Mouse (Mus musculus): ENCODE measurements around the gene Cfap61. TPM values are rescaled to one million over a fixed set of nuclear protein-coding genes. Genes with fewer than 3 reads are reported as not detected.

The Cfap61 gene
- polyA plus RNA-seq, 3 experiments from 2014 or later = not detected

DNA sequence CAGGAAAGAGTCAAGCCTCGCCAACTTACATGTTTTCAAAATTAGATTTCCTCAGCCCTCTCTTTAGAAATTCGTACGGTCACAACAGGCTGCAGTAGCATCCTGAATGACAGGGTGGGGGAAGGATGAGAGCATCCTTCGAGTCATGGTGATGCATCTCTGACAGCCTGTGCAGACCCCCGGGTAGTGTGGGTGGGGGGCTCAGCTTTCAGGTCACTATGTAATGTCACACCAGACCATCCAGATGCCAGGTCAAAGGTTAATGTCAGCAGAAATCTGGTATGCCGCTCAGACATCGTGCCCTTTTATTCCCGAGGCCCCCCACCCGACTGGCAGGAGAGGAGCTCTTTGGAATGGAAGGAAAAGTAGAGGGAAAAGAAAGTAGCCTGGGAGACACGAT, 15.7 kb downstream of the Cfap61 start:
- no peak for ATAC-seq

DNA sequence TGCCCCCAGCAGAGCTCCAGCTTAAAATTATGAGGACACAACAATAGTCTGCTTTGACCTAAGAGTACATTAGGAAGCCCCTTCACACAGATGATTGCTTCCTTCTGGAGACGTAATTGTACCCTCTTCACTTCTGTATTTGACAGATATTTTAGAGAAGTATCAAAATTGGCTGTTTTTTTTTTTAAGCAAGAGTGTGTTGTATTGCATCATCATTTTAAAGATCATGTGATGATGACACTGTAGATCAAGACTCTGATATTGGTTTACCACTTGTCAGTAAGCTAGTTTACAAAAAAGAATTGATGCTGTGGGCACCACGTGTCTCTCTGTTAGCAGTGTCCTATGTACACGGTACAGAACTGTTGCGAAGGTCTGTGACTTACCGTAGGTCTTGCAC, 18.1 kb downstream of the Cfap61 start:
- no peak for ATAC-seq

DNA sequence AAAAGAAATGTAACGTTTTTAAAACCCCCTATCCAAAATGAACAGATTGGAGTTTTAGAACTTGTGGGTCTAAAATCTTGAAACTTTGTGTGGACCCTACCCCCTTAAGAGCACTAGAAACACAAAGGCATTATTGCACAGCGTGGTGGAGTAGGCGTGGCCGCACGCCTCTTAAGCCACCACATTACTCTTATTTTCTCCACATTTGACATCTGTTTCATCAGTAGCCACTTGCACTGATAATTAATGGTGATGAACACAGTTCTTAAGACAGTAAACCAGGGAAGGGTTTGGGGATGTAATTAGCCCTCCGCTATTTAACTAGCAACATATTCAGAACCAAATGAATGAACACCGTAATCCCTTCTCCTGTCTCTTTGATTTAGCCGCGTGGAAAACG, 21.3 kb downstream of the Cfap61 start:
- no peak for ATAC-seq

DNA sequence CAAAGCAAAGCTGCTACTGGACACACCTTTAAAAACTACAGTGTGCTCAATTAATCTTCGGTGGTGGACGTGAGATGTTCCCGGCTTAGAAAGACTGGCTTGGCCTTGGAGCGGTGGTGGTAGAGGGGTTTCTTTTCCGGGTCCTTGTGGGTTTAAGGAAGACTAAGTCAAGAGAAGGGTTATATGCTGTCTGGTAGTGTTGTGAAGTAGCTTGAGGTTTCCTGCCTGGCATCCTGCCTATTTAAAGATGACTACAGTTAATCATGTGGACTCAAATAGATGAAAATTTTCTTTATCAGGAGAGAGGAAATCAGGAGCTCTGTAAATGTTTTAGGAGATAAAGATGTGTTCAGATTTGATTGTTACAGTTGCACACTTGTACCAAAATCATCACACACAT, 21.7 kb downstream of the Cfap61 start:
- no peak for ATAC-seq

DNA sequence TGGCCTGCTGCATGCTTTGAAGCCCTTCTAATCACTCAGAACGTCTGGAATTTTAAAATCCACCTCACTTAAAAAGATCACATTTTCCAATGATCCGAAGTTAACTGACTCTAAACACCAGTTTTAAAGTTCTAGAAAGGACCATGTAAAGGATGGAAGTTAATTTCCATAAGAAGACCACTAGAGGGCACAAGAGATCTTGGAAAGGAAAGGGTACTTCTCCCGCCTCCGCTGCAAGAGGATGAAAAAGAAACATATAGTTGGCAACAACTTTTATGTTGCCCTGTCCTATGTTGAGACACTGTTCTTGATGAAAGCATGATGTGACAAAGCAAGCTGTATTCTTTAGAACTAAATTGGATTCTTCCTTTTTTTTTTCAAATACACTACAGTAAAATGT, 22.9 kb downstream of the Cfap61 start:
- ATAC-seq = peak; percentile 78

DNA sequence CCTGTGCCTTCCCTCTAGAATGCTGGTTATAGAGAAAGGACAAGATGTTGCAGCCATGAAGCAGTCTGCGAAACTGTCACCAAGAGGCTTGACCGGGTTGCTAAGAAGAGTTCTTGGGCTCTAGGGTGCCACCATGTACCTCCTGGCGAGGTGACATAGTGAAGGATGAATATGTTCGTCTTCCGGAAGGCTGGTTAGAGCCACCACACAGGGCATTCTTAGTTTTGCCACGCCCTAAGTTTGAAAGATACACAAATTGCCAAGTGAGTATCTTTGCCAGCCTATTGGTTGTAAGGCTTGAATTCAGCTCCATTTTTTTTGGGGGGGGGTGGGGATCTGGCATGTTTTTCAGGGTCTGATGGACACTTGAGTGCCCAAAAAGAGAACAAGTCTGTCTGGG, 23.5 kb downstream of the Cfap61 start:
- no peak for ATAC-seq

DNA sequence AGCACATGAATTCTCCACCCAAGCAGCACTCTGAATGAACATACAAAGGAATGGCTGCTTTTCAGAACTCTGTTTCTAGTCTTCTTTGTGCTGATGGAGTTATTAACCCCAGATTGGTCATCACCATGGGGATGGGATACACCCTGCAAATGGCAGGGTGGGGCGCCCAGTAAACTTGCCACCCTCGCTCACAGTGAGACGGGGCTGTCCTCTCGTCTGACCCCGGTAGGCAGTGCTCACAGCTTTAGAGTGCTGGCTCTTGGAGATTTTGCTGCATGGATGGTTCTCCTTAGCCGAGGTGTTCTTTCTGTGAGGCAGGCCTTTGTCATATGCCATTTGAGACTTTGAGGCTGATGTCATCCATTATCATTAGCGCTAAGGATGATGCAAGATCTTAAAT, 24.0 kb downstream of the Cfap61 start:
- no peak for ATAC-seq

DNA sequence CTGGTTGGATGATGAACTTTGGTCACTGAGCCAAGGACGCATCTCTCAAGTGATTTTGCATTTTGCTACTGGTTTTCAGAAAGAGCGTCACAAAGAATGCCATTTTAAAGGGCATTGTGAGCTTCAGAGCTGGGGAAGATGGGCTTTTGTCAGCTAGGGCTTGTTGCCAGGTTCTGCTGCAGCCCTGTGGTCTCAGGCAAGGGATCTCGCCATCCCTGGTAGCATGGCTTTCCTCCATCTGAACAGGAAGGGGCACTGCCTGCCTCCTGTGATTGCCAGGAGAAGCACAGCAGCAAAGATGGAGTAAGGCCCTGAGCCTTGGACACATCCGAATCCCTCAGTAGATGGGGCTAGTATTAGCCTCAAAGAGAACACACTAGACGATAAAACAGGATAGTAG, 27.3 kb downstream of the Cfap61 start:
- no peak for ATAC-seq

DNA sequence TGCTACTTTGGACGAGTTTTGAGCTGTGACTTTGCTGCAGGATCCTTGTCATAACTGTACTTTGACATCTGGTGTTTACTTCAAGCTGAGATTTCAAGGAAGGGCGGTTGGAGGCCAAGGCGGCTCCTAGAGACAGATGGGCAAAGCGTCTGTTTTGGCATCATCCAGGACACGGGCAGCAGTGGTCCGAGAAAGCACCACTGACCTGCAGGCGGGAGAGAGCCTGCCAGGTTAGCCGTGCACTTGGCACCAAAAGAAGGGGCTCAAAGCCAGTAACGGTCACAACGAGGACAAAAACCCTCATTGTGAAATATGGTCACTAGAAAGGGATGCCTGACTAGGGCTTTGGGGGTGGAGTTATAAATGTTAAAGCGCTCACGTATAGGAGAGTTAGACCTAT, 36.2 kb downstream of the Cfap61 start:
- ATAC-seq = no peak

DNA sequence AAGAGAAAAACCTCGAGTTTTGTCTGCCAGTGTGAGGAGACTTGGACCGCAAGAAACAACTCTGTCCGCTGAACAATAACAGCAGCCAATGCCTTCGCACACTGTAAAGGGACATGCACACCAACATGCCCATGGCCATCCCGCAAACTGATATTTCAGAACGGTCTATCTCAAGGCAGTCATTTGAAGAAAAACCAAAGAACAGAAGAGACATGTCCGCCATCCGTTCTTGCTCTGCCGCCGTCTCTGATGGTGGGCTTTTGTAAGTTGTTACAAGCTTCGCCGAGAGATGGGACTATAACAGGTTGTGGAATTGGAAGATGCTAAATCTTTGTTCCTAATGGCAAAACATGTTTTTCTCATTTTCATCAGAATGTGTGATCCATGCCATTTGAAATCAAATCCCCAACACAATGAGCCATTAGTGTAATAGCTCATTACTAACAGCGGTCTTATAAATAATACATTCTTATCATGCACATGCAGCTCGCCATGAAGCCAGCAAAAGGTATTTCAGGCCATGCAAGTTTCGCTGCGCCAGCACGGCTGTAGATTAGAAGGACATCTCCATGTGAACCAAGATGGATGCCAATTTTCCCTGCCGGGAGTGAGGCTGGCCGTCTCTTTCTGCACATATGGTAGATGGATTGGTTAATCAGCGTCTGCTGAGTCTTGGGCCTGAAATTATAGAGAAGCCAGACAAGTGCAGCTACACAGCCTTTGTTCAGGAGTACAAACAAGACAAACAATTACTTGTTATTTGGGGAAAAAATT, 36.8 kb downstream of the Cfap61 start:
- no peak for ATAC-seq

DNA sequence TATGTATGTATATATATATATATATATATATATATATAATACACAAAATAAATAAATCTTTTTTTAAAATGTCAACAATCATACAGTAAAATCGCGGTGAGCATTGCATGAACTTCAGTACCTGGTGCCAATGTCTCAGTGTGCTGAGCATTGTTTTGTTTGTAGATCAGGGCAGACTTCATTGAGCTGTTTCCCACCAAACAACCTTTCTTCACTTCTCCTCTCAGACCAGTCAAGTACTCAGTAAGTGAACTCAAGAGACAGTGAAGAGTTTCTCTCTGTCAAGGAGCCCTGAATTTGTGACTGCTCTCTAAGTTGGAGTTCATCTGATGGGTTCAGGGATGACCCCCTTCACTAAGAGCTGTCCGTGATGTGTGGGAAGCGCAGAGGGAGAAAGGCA, 38.0 kb downstream of the Cfap61 start:
- no peak for ATAC-seq

DNA sequence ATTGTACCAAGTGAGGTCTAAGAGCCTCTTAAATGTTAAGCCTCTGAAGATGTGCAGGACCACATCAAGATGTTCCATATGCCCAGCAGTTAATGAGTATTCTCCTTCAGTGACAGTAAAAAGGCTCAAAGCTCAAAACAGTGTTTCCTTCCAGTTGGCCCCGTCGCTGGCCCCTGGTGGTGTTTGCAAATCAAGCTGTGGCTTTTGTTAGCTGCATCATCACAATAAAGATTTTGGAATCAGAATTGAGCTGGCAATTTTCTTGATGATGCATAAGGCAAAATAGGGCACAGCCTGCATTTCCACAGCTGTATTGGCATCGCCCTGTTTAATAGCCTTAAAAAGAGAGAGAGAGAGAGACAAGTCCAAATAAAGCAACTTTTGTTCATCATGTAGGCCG, 45.0 kb downstream of the Cfap61 start:
- no peak for ATAC-seq

DNA sequence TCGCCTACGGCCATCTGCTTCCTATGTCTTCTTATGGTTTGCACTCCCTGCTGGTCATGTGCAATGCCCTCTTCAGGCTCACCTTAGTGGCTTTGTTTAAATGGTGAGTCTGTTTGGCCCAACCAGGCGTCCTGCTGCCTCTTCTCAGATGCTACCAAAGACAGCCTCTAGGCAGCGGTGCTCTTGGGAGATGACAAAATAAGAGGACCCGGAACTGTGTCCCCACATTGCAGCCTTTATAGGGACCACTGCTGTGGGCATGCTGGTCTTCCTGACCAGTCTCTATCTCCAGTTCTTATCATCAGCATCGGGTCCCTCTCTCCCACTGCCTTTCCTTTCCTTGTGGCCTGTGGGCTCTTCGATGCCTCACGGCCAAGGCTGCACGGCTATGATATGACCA, 46.3 kb downstream of the Cfap61 start:
- ATAC-seq = no peak

DNA sequence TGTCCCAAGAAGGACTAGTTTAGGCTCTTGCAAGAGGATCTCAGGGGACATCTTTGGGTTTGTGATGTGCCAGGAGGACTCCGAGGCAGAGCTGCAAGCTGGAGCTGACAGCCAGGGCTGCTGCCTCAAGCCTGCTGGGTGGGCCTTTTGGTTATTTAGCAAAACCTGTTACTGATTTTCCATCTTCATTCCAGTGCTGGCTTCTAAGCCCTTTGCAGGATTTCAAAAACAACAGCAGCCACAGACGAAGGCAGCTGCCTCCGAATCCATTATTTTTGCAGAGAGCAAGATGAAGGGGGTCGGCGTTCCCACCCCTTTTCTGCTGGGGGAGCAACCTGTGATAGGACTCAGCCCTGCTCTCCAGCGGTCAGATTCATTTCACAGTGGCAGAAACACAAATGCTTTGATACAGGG, 47.1 kb downstream of the Cfap61 start:
- no peak for ATAC-seq

DNA sequence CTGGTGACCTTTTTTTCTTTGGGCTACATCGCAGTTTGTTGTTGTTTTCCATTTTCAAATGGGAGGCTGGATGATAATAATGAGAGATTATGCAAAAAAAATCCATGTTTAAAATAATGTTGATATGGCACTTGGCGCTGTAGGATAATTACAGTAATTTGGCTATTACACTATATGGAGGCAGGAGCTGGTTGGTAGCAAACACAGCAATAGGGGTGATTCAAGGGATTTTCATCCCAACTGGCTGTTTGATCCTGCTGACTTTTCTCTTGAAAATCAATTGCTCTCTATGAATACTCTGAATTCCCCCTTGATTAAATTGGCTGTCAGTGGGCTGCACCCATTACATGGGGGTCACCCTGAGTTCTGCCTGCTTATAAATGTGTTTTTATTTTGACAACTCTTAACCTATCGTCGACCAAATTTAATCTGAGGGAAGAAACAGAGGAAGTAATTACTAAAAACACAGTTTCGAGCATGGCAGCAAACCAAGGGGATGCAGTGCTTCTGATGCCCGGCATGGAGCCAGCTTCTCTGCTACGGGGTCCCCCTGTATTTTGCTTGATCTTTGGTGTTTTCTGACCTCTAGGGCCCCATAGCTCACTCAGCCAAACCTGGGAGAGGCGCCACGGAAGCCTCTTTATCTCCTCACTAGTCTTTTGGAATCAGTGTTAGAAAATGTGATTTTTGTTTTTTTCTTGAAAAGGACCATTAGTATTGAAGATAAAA, 47.9 kb downstream of the Cfap61 start:
- no peak for ATAC-seq

DNA sequence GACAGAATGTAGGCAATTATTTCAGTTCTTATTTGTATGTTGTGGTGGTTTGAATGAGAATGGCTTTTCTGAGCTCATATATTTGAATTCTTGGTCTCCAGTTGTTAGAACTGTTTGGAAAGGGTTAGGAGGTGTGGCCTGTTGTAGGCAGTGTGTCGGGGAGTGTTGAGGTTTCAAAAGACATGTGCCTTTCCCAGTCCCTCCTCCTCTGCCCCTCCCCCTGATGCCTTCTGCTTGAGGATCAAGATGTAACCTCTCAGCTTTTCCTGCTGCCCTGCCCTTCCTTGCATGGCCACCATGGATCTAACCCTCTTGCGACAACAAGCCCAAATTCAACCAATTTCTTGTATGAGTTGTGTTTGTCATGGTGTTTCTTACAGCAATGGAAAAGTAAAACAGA, 53.2 kb downstream of the Cfap61 start:
- ATAC-seq = no peak

DNA sequence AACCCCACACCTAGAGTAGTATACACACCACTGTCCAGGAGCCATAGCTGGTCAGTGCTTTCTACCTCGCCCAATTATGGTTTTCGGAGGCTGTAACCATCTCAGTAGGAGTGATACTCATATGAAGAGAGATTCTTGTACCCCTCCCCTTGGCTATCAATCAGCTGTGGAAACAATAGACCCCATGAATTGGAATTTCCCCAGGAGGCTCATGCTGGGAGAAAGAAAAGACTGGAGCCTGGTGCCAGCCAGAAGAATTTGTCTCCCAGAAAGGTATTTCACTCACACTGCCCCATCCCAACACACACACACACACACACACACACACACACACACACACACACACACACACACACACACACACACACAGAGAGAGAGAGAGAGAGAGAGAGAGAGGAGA, 55.9 kb downstream of the Cfap61 start:
- ATAC-seq = no peak

DNA sequence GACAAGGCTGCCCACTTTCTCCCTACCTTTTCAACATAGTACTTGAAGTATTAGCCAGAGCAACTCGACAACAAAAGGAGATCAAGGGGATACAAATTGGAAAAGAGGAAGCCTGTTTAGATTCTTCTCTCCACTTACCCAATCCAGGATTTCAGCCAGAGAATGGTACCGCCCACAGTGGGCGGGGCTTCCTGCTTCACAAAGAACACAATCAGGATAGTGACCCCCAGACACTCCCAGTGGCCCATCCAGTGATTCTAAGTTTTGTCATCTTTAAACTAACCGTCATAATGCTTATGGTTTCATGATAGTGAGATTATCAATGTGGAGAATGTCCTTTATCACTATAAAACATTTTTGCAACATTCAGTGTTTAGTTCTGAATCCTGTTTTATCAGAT, 61.9 kb downstream of the Cfap61 start:
- no peak for ATAC-seq

DNA sequence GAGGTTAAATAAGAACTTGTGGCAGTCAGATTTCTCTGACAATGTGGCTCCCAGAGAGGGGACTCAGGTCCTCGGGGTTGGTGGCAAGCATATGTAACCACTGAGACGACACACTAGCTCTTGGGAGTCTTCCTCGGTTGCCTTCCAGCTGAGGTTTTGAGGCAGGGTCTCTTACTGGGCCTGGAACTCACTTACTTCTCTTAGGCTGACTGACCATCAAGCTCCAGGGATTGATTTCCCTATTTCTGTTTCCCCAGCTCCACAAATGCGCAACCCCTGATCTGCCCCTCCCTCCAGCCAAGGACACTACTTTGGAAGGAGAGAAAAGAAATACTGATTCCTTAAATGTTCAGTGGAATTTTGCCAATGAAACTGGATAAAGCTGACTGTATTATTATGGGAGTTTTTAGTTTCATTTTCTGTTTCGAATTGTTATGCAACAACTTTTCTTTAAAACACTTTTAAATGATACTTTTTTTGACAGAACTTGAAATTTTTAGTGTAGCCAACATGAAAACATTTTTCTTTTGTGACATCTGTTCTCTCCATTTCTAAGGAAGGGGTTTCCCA, 63.5 kb downstream of the Cfap61 start:
- no peak for ATAC-seq

DNA sequence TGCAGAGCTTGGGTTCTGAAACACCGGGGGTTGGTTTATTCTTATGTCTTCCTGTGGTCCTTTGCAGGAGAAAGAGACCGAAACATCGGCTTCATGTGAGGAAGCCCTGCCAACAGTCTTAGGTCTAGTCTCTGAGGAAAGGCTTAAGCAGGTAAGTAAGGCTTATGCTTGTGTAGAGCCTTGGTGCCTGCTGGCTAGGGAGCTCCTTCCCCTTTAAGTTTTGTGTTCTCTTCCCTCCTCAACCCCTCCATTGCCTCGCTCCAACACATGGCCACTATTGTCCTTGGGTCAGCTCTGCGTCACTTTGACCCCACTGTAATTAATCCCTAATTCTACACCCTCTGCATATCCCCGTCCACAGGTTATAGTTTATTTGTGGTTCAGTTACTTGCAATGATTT, 74.2 kb downstream of the Cfap61 start:
- no peak for ATAC-seq

DNA sequence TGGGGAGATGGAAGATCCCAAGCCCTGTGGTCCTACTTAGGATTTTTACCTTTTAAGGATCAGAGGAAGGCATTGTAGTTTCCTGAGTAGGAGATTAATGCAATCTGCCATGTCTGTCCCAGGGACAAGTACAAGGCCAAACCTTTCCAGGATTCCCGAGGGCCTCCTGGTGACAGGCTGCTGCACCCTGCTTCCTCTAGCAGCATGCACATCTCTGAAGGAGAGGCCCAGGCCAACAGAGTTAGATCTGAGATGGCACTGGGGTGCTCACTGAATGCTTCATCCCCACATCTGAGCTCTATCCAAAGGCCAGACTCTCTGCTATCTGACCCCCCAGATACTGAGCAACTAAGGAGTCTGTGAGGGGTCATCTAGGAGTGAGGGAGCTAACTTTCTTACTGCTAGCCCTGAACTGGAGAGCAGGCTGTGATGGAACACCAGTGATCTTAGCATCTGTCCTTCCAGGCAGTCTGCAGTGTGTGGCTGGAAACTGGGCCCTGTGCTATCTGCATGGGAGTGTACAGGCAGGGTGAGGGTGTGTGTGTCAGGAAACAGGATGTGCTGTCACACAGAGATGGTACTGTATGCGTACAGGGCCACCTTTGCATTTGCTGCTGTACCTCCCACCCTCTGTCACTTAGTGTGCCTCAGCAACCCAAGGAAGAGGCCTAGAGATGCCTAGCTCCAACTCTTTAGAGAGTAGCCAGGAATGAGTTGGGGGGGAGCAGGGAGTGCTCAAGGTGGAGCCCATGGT, 75.2 kb downstream of the Cfap61 start:
- ATAC-seq = no peak

DNA sequence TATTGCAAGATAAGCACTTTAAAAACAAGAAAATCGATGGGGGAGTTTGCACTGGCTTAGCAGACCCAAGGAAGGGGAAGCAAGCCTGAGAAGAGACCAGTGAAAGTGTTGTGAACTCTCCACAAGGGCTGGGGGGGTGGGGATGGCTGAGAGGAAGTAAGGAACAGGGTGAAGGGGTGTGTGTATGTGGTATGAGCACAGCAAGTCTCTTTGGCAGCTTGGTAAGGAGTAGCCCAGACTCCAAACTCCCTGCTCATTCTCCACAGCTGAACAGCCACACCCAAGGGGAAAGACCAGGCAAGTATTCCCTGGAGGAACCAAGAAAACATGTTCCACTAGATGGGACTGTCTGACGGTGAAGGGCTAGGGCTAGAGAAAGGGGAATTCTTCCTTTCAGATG, 76.2 kb downstream of the Cfap61 start:
- ATAC-seq = no peak
